Mouse (Mus musculus) embryo, embryonic 10 days (tissue): ENCODE results near the gene Plcl2.
"Not testable (repeated sequence)": the region's sequence is repeated elsewhere in the genome, so short reads cannot be mapped to it uniquely, and the experiment has no call there.

Experiments used
- DNase-seq: peaks from one replicate; pipeline ENCODE4 v3.0.0-alpha.2; 2015; ENCODE audit warnings: low spot score

Gene Plcl2

DNA sequence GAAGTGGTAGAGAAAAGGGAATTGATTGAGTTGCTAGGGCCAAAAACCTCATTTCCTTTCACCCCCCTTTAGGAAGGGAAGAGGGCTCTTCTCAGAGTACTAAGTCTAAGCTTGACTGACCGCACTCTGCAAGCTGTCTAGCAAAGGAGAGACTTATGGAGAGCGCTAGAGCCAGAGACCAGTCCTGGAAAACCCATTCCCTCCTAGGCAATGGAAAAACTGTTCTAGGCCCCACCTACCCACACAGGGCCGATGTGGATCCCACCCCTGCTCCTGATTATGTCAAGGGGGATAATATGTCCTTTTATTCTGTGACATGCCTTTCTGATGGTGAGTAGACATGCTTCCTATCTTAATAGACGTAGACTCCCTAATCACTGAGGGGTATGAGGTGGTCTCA, 116.4 kb downstream of the Plcl2 start:
- DNase-seq, result no peak

DNA sequence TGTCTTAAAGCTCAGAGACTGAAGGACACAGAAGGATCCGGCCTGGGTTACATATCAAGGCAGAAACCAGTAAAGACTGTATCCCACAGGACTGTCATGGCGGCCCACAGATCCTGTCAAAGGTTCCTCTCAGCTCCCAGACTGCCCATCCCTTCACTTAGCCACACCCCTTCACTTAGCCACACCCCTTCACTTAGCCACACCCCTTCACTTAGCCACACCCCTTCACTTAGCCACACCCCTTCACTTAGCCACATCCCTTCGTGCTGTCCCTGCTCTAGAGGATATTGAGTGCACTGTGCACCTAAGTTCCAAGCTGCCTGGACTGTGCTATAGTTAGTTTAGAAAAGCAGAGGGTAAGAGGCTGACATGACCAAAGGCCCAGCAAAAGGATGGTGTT, 118.5 kb downstream of the Plcl2 start:
- DNase-seq, result no peak

DNA sequence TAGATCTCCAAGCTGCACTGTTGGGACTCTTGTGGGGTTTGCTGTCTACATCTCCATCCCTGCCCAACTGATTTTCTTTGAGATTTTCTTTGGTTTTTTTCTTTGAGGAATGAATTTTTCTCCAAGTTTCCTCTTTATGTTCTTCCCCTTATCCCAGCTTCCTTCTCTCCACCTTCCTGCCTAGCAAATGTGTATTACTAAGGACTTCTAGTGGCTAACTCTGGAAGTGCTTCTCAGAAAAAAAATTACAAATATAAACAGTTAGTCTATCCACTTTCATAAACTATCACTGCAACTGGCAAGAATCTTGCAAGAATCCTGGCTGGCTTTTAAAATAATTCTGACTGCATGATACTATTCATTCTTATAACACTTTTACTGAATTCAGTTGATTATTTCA, 119.5 kb downstream of the Plcl2 start:
- DNase-seq, result no peak

DNA sequence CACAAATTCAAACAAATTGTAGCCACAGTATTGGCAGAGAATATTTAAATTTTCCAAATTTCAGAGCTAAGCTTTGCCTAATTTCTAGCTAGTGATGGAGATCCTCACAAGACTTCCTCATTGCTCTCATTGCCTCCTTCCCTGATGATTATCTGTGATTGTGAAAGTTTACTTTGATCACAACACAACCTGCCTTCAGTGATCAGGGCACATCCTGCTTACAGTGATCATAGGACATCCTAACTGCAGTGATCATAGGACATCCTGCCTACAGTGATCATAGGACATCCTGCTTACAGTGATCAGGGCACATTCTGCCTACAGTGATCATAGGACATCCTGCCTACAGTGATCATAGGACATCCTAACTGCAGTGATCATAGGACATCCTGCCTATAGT, 121.8 kb downstream of the Plcl2 start:
- not testable (repeated sequence) for DNase-seq

- DNase-seq, result no peak
These were observed 125.0 kb downstream of the Plcl2 start for GRCm38 (mm10) chr17:50634008-50634871.

DNA sequence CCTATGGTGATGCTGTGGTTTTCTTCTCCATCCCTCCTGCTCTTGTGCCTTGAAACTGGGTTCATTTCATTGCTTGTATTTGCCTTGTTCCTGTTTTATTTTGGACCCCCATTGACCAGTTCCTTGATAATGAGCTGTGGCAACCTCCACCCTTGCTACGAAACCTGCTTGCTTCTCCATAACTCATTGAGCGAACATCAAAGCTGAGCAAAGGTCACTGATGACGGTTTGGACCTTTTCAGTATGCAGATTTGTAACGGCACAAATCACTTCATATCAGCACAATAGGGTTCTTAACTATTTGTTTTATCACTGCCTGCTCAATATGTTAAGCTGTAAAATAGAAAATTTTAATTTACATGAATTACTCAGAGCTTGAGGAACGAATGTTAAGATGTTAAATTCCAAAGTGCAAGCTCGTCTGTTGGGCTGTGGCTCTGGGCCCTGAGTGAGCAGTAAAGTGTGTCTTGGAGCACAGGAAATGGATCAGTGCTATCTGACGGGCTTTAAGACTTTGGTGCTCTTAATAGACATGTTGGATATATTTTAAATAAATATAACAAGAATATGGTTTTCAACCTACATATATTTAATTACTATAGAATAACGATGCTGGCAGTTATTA, 126.9 kb downstream of the Plcl2 start:
- DNase-seq, result no peak

DNA sequence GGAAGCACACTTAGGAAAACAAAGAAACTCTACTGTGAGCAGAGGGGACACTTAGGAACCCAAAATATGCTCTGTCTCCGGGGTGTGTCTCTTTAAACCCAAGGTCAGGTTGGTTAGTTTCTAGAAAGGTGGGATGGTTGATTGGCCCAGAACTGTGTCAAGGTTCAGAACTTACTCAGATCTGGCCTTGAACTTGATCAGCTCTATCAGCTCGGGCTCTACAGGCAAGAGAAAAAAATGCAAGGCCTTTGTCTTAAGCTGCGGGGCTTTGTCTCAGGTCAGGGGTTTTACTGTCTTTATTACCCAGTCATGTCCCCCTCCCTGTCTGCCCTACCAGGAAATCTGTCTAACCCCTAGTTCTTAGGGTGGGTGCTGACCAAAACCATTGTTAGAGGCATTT, 129.6 kb downstream of the Plcl2 start:
- DNase-seq, result no peak

- no peak for DNase-seq
These were observed 131.9 kb downstream of the Plcl2 start for GRCm38 (mm10) chr17:50641076-50641610.

- no peak for DNase-seq
These were observed 132.7 kb downstream of the Plcl2 start for GRCm38 (mm10) chr17:50641879-50642278.

- DNase-seq, result no peak
These were observed 134.2 kb downstream of the Plcl2 start for GRCm38 (mm10) chr17:50643356-50643755.

DNA sequence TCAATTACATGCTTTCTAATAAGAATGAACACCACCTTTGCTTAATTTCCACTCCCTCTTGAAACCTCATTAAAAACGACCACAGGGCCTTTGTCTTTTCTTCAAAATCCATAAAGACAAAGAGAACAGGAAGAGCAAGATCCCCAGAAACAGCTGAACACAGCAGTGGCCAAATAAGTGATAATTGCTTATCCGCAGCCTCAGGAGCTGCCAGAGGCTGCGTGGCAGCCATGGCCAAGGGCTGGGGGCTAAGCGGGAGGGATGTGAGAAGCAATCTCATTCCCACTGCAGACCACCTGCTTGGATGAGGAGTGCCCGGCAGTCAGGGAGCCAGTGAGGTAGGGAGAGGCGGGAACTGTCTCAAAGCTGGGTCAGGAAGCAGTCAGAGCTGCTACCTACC, 134.8 kb downstream of the Plcl2 start:
- no peak for DNase-seq

GRCm38 (mm10) chr17:50648141-50648540, 138.9 kb downstream of the Plcl2 start:
- not testable (repeated sequence) for DNase-seq

GRCm38 (mm10) chr17:50648757-50649419, 139.7 kb downstream of the Plcl2 start:
- no peak for DNase-seq

- DNase-seq, result no peak
These were observed 141.5 kb downstream of the Plcl2 start for GRCm38 (mm10) chr17:50650535-50651223.

- no peak for DNase-seq
These were observed 145.7 kb downstream of the Plcl2 start for GRCm38 (mm10) chr17:50654741-50655415.

DNA sequence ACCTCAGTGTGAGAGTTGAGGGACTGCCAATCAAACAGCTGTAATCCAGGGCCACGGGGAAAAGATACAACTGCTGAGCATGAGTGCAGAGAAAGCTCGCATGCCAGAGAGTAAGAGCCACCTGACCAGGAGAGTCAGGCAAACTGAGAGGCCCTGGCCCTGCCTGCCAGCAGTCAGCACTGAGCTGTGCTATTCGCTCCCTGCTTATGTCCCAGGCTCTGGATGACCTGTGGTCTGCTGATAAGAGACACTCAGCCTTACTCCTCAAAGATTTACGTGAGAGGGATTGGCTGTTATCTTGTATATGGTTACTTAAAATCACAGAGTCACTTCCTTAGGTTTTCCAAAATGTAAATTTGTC, 146.2 kb downstream of the Plcl2 start:
- DNase-seq, result no peak

- DNase-seq, result no peak
These were observed 148.1 kb downstream of the Plcl2 start for GRCm38 (mm10) chr17:50657321-50657720.

DNA sequence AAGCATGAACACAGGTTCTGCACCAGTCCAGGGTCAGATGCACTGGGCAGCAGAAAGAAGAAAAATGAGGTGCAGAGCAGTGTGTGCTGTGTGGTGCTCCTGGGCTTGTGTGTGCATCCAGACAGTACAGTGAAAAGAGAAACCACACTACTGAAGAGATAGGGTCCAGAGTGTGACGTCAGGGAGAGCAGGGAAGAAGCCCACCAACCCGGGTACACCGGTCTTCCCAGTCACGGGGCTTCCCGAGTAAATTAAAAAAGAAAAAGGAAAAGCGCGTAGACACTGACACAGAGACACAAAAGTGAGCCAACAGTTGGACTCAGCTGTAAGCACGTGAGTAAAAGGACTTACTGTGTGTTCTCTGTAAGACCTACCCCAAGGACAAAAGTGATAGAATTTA, 149.7 kb downstream of the Plcl2 start:
- no peak for DNase-seq

- DNase-seq, result no peak
These were observed 158.4 kb downstream of the Plcl2 start for GRCm38 (mm10) chr17:50667596-50667995.

GRCm38 (mm10) chr17:50668681-50669208, 159.5 kb downstream of the Plcl2 start:
- no peak for DNase-seq

GRCm38 (mm10) chr17:50671416-50671815, 162.2 kb downstream of the Plcl2 start:
- DNase-seq, result no peak
